Mouse (Mus musculus): Measurements from ENCODE around the gene Baz2a. TPM values are rescaled to one million over a fixed set of nuclear protein-coding genes. Genes with fewer than 3 reads are reported as not detected.
"Not testable (repeated sequence)": the region's sequence is repeated elsewhere in the genome, so short reads cannot be mapped to it uniquely, and the experiment has no call there.

Baz2a gene
- total RNA-seq, 2 experiments from 2014 or later, result 43.6 to 50.3 TPM

- DNase-seq, result no peak
These were observed 19.9 kb downstream of the Baz2a start for GRCm38 (mm10) chr10:128111227-128111626.

GRCm38 (mm10) chr10:128123833-128124232 lies 32.5 kb downstream of the Baz2a start:
- no peak for DNase-seq

GRCm38 (mm10) chr10:128124831-128125230 lies 33.5 kb downstream of the Baz2a start:
- no peak for DNase-seq

GRCm38 (mm10) chr10:128125951-128126350 lies 34.6 kb downstream of the Baz2a start:
- no peak for DNase-seq

- DNase-seq, result no peak
These were observed 36.1 kb downstream of the Baz2a start for GRCm38 (mm10) chr10:128127497-128127896.

DNA sequence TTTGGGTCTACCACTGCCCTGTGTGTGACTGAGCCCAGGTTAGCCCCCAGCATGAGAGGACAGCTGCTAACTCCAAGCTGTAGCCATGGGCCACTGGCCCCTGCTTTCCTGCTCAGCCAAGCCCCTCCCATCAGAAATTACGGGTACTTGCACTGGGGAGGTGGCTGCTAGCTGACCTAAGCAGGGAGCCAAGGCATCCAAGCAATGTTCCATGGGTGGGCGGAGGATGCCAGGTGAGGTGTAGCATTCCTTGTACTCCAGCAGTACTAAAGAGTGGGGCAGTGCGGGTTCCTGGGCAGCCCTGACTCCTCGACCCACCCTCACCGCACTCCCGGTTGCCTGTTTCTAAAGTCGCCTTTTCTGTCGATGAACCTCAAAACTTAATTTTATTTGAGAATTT lies 36.8 kb downstream of the Baz2a start:
- no peak for DNase-seq

- no peak for DNase-seq
These were observed 39.9 kb downstream of the Baz2a start for GRCm38 (mm10) chr10:128131297-128131696.

- DNase-seq, result no peak
These were observed 40.4 kb downstream of the Baz2a start for GRCm38 (mm10) chr10:128131812-128132211.

GRCm38 (mm10) chr10:128133650-128134332 lies 42.4 kb downstream of the Baz2a start:
- no peak for DNase-seq

DNA sequence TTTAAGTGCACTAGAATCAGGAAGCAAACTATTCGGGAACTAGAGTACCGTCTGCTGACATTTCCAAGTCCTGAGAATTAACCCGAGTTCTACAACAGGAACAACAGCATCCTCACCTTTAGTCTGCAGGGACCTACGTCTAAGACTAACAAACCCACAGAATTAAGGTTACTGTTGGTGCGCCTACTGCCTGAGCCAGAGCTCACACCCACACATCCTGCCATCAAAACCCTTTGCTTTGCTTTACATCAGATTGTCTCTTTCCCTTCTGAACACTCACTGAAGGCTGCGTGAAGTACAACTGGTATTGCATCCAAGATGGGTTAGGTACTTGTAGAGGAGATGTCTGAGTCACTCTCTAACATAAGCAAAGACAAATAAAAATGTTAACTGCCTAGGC lies 44.0 kb downstream of the Baz2a start:
- DNase-seq, result no peak

DNA sequence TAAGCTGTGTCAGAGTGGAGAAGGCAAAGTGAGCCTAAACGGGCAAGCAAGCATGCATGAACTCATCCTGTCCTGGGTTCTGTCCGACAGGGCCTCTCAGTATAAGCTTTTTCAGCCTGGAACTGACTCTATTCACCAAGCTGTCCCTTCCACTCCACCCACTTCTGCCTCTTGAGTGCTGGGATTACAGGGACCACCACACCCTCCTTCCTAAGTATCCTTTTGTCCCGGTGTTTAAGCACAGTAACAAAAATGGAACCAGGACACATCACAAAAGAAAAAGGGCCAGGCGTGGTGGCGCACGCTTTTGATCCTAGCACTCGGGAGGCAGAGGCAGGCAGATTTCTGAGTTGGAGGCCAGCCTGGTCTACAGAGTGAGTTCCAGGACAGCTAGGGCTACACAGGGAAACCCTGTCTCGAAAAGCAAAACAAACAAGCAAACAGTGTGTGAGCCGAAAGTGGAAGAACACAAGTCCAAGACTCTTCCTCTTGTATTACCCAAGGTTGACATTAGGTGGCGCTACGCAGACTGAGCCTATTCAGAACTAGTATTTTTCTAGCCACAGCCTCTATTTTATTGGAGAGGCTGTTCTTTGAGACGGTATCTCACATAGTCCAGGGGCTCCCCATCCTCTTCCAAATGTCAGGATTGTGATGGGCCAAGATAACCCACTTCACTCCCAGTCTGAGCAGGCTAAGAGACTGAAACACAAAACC lies 49.0 kb downstream of the Baz2a start:
- DNase-seq, result peak; percentile 40 to 65

DNA sequence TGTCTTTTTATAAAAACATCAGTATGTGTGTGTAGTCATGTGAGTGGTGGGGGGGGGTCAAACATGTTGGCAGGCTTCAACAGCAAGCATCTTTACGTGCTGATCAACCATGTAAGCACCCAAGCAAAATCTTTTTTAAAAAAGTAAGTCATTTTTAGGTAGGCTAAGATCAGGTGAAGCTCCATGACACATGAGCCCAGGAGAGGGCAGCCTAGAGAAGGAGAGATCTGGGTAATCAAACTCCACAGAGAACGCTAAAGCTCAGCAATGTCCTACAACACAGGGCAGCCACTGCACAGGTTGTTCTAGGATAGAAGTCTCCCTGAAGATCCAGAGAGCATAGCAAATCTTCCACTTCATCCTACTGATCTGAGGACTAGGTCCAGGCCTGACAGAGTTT lies 50.8 kb downstream of the Baz2a start:
- DNase-seq, result peak in 1 of 2 experiments; percentile 38

DNA sequence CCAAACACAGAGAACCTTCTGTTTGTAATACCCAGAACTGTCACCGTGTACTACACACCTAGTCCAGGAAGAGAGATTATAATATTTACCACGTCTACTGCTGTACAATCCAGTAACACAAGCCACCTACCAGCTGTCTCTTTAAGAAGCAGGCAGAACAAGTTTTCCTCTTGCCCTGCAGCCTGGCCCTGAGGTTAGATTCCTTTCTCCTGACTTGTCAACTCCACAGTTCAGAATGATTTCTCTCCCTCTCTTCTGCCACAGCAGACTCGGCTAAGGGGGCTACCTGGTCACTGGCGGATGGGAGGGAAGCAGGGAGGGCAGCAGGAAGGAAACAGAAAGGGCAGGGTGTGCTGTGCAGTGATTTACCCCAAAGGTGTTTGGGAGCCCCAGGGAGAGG lies 52.3 kb downstream of the Baz2a start:
- peak; percentile 20 to 35 for DNase-seq

GRCm38 (mm10) chr10:128144961-128145360 lies 53.6 kb downstream of the Baz2a start:
- peak in 1 of 2 experiments; percentile 41 for DNase-seq

DNA sequence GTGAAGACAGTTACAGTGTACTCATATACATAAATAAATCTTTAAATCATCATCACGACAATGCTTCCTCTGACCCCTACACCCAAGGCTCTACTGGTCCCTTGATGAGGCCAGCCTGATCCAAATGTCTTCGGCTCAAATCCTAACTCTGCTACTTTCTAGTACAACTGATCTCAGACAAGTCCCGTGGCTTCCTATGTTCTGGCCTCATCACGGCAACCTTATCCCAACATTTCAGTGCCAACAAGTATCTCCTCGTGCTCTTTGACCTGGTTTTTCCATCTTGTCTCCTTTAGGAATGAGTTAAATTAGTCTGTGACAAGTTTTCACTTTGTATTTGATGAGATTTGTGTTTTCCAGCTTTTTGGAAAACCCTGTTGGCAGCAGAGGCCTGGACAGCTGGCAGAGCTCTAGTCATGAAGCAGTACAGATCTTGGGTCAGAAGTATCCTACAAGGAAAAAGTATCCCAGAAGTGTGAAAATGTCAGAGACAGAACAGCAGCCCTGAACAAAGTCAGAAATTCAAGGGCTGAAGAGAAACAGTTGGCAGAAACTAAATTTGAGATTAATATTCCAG lies 57.5 kb downstream of the Baz2a start:
- DNase-seq, result no peak

GRCm38 (mm10) chr10:128149592-128149991 lies 58.2 kb downstream of the Baz2a start:
- DNase-seq, result peak; percentile 88 to 90

DNA sequence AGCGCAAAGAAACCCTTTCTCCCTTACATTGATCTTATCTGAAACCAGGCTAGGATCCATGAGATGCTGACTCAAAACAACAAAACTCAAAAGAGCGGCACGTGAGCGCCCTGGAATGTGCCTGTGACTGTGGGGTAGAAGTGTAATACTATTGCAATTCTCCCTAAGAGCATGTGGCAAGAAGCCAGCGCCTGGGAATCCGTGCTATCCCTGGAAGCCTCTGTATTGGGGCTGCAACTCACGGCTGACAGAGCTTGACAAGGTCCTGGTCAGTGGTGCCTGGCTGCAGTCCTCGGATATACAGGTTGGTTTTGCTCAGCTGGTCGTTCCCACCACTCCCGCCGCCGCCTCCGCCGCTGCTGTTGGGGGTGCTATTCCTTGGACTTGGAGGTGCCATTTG lies 59.6 kb downstream of the Baz2a start:
- peak; percentile 79 to 82 for DNase-seq

DNA sequence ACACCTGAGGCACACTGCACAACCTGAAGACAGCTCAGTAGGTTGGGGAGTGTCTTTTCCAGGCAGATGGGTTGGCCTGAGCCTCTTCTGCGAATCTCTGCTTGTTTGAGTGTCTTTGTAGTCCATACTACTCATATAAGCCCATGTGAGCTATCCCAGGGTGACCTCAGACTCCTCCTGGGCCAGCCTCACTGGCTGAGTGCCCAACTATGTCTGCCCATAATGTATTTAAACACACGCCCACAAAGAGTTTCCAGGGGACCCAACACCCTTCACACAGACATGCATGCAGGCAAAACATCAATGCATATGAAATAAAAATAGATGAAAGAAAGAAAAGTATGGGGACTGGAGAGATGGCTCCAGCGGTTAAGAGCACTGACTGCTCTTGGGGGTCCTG lies 62.6 kb downstream of the Baz2a start:
- DNase-seq, result no peak

- DNase-seq, result not testable (repeated sequence)
These were observed 74.3 kb downstream of the Baz2a start for GRCm38 (mm10) chr10:128165726-128166125.

DNA sequence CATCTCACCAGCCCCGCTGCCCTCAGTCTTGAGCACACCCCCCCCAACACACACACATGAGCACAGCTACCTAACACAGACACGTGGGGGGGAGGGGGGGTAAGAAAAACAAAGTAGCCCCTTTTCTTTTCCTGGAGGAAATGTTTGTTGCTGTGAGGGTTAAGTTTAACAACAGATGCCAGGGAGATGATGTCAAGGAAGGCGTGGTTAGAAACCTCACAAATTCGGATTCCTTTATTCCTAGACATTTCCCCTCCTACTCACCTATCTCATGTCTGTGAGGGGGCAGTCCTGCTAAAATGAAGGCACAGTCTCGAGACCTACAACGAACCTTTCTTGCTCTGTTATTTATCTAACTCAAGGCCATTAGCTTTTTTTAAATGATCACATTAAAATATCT lies 75.7 kb downstream of the Baz2a start:
- no peak for DNase-seq

DNA sequence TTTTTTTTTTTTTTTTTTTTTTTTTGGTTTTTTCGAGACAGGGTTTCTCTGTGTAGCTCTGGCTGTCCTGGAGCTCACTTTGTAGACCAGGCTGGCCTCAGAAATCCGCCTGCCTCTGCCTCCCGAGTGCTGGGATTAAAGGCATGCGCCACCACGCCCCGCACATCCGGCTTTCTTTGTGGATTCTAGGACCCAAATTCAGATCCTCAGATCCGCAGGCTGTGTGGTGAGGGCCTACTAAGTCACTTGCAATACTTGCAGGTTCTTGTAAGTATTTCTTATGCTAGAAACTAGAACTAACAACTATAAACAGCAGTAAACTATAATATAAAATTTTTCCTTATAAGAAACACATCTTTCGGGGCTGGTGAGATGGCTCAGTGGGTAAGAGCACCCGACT lies 80.0 kb downstream of the Baz2a start:
- not testable (repeated sequence) for DNase-seq

- no peak for DNase-seq
These were observed 83.9 kb downstream of the Baz2a start for GRCm38 (mm10) chr10:128175302-128175701.

DNA sequence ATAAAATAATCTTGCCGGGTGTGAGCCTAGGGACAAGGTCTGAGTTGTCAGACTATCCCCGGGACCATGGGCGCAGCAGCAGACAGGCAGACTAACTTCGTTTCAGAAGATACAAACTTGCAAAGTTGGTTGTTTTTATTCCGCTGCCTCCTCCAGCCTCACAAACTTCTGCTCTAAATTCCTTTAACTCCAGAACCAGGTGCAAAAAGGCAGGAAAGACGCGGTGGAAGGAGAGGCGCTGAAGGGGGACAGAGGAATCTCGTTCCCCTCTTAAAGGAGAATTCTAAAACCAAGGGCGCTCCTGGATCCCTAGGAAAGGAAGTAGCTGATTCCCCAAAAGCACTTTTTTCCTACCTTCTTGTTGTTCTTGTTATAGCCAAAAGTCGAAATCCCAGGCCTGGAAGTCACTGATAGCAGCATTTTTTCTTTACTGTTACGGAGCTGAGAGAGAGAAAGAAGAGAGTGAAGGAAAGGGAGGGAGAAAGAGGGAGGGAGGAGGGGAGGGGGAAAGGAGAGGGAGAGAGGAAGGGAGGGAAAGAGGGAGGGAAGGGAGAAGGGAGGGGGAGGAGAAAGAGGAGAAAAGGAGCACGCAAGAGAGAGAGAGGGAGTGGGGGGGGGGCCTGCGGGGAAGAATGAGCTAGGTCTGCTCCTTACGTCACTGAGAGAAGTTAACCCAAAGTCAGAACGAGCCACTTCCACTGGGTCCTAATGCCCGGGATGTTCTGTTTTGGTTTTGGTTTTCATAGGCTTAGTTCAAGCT lies 84.8 kb downstream of the Baz2a start:
- DNase-seq, result peak; percentile 64 to 80
